Mouse (Mus musculus) thymus, postnatal 10 days (tissue): ENCODE measurements at regions not wholly inside any gene's neighbourhood (a gene's known extent, or its start where the extent isn't known, plus 50 kb on each side); places are given as distances from the start of the nearest gene placed in this dataset.

ENCODE experiments used
- DNase-seq, 2 experiments: peaks; one replicate each; pipeline ENCODE4 v3.0.0; 2021; ENCODE audit warnings: low spot score in 2 of 2

DNA sequence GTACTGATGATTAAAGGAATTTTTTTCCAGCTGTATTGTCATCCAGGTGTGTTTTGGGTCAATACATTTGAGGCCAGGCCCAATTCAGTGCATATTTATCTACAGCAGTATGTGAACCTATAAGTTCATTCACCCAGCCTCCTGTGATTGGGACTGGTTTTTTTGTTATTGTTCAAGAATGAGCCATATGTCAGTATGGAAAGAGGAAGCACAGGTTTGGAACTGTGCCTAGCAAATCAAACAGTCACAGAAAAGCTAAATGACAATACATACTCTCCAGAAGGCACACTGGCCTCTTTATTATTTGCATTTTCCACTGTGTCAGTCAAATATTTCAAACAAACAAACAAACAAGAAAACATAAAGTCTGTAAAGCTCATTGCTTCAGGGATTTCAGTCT is 134.7 kb downstream of the Rnd3 start:
- no peak for DNase-seq

DNA sequence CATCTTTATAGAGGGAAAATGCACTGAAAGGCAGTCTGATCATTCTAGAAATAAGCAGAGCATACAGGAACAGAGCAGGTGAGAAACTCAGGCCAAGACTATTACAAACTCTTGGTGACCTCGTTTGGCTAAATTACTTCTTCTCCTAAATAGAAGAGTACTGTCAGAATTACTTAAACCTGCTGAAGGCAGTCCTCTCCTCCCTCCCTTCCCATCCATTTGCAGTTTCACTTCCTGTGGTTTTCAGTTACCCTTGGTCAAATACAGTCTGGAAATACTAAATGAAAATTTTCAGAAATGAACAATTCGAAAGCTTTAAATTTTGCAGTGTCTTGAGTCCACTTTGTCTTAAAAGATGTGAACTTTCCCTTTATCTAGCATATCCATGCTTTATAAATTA is 135.8 kb downstream of the Rnd3 start:
- no peak for DNase-seq

DNA sequence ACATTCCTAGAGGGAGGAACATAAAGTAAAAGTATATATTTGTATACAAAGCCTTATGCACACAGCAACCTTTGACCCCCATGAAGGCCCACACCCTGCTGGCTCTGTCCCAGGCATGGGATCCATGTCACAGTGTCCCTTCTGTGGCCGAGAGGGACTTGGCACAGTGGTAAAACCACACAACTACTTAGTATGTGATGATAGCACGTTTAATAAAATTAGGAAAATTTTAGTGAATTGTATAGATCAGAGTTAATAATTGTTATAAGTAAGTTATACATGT is 140.7 kb downstream of the Rnd3 start:
- no peak for DNase-seq

DNA sequence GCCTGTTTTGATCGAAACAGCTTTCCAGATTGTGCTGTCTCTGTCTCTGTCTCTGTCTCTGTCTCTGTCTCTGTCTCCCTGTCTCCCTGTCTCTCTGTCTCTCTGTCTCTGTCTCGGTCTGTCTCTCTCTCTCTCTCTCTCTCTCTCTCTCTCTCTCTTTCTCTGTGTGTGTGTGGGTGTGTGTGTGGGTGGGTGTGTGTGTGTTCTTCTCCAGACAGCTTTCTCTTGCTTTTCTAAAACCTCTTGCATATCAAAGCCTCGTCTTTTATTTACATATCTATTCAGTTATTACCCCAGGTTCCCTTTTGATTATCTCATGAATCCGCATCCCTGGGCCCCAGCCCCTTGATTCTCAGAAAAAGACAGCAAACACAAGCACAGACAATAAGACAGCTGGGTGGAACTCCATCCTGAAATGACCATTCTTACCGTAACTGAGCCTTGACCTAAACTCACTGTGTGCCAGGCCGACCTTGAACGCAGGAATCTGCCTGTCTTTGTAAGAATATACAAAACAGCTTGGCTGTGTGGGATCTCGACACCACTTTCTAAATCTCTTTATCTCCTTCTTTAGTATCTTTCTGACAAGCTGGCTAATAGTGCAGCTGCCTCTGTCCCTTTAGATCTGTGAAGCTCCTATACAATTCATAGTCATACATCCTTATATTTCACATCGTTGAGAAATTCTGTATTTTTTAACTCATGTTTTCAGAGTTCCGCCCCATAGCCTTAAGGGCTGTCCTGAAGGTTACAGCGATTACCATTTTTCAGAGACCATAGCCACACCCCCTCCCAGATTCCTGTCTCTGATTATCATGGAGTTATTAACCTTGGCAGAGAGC is 141.3 kb downstream of the Rnd3 start:
- DNase-seq, result no peak

DNA sequence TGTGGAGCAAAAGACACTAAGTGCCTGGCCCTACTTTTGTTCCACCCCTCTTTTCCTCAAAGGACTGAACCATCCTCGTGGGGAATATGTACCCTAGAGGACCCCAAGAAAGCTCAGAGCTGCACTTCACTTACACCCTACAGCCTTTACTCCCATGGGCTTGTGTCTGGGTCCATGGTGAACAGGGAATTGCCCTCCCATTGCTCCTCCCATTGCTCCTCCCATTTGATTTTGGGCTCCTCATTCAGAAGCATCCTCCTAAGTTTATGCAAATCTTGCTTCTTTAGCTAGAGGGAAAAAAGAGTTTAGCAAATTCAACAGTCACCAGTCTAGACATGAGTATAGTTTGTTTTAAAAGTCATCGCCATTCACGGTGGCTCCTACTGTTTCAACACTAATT is 142.1 kb downstream of the Rnd3 start:
- no peak for DNase-seq

DNA sequence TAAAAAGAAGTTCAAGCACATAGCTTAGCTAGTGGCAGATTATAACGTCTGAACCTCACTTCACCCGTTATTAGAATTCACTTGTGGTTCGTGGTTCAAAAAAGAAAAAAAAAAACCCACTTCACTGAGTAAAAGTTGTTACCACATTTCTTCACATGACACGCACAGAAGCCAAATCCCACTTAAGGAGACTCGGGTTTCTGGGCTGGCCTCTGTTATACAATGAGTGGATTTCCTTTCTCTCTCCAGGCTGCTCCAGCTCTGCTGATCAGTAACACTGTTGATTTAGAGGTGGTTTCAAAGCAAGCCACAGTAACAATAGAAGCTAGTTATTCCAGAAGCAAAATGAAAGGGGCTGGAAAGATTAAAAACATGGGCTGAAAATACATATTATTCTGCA is 147.4 kb downstream of the Rnd3 start:
- DNase-seq, result no peak

DNA sequence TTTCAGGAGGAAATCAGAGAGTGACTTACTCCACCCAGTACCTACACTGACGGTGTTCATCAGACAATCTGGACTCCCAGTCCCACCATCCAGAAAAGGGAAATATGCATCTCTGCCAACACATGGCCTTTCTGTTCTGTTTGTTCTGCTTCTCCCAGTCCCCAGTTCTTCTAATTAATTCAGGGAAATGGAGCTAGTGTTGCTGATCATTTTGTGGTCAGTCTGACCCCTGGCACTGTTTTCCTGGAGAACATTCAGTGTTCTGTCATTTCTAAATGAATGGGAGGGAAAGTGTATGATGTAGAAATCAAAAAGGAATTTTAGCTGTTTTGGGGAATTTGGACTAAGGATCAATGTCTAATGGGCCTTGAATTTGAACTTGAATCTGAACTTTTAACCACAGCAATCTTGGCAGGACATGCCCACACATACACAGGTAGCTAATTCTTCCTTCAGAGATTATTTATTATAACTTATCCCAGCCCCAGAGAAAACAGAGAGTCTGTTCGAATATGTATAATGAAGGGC is 165.0 kb downstream of the Rnd3 start:
- no peak for DNase-seq

DNA sequence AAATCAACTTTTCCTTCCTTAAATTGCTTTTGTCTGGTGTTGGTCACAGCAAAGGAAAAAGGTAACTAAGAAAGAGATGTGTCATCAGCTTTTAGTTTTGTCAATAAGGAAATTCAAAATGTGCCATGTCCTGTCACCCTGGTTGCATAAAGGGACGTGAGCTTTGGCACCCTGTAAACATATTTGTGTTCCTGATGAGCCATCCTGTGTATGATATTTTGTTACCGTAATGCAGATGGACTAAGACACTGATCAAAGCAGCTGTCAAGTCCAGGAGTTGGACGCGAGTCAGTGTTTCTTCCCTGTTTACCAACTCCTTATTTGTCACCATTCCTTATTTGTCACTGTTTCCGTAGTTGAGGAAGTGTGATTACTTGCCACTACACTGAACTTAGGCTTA is 166.3 kb downstream of the Rnd3 start:
- no peak for DNase-seq

DNA sequence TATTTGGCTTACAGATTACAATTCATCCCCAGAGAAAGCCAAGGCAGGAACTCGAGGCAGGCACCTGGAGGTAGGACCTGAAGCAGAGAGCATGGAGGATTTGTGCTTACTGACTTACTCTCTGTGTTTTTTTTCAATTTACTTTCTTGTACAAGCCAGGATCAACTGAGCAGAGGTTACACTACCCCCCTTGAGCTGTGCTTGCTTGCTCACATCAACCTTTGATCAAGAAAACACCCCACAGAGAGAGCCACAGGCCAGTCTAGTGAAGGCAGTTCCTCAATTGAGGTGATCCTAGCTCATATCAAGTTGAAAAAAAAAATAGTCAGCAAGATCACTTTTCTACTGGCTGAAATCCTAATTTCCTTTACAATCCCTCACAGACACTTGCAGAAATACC is 170.6 kb downstream of the Rnd3 start:
- no peak for DNase-seq

DNA sequence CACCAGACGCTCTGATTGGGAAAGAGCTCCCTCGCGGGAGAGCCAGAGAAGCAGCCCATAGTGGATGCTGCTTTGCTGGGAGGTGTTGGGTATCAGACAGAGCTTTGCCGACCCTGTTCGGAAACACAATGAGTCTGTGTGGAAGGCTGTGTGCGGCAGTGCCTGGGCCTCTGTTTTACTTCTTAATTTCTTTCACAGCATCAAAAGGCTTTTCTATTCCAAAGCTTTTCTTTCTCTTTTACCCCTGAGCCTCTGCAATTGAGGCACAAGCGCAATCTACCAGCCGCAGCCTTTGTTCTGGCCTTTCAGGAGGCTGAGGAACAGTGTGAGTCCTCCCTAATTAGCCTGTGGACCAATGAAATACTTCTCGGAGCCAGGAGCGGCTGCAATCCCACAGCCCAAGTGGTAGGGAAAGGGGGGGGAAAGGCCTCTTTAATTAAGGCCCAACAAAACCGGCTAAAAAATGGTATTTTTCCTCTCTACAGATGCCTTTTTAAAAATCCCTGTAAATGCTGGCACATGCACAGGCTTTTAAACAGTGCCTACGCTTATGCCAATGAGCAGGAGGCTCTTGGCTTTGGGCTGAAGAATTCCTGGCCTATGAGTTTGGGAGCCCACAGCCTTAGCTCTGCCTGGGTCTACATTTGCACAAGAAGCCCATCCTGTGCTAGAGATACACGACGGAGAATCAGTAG is 177.6 kb downstream of the Rnd3 start:
- DNase-seq, result no peak

DNA sequence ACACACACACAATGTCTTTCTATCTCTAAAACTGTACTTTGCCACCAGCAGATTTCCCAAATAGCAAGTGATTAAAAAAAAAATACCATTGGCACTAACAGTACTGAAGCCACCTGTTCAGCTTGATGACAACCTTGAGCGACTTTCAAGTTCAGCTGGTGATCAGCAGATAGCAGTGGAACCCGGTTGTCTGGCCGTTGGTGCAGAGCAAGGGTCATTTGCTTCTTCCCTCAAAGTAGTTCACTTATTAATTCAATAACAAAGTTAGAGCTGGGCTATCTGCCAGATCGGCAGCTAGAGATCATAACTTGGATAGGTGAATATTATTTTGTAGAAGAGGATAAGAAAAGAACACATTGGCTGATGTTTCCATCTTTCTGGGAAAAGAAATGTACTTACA is 180.5 kb downstream of the Rnd3 start:
- no peak for DNase-seq

DNA sequence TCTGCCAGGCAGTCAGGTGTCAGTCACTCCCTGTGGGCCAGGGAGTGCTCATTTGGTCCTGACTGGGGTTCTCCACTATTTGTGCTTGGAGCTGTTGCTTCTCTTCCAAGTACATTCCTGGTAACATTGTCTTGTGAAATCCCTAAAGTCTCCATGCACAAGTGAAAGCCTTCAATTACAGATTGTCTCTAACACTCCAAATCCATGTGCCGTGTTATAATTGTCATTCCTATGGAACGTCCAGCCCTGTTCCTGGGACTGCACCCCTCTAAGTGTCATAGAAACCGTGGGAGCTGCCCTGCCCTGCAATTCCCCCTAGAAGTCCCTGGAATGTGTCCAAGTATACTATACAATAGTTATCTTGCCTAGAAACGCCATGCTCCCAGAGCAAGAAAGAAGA is 181.1 kb downstream of the Rnd3 start:
- no peak for DNase-seq

DNA sequence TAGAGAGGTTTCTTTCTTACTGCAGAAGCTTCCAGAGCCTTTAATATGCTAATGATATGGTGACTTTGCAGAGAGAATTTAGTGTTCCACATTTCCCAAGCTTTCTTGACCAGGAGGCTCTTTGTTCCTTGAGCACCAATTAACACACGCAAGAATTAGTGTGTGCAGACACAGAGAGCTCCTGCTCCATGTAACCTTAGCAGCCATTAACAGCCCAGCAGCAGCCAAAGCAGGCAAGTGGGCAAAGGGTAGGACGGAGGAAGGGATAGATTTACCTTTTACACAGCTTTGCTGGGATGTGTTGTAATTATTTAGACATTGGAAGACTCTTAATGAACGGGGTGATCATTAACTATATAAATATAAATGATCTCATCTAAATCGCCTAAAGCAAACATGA is 181.8 kb downstream of the Rnd3 start:
- no peak for DNase-seq

DNA sequence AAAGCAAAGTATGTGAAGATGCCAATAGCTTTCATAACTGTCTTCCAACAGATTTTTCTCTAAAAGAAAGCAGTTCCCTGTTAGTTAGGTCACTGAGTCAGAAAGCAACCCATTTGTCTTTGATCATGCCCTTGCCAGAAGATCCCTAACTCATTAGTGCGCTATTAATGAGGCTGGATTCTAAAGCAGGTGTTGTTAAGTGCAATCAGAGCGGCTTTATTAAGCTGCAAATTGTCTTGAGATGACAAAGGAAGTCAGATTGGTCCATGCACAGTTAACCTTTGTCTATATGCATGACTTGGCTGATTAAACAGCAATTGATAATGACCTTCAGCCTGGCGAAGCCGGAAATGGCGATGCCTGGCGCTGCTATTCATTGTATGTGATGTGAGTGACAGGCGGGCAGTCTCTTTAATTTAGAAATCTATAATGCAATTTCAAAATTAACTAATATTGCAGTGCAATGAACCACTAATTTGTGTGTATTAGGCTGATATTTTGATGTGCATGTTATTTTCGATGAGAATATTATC is 183.4 kb downstream of the Rnd3 start:
- no peak for DNase-seq

DNA sequence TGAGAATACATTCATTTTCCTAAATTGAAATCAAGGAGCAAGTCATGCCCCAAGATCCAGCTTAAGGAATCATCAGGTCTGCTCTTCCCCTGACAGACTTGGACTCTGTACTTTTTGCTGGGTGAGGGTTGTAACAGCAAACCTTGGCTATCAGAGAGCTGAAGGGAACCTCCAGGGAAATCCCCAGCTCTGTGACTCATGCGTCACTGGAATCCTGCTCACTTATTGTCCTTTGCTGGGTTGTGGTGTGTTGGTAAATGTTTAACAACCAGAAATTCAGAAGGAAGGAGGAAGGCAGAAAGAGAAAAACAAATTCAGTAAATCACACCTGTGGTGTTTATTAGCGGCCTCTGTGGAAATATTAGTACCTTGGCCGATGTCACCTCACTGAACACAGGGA is 184.8 kb downstream of the Rnd3 start:
- no peak for DNase-seq

DNA sequence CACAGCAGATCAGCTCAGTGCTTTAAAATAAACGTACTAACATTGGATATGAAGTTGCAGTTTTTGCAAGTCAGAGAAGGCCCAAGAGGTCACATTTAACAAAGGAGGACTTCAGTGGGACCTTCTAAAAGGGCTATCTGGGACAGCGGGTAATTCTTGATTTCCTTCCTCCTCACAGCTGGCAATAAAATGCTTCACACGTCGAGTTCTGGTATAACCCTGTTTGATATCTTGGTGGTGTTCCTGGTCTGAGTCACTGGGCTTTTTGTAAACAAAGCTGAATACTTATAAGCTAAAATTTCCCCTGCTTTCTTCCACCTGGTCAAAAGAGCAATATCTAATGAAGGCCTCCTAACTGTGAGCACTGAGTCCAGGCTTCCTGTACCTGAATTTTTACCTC is 187.9 kb downstream of the Rnd3 start:
- no peak for DNase-seq

DNA sequence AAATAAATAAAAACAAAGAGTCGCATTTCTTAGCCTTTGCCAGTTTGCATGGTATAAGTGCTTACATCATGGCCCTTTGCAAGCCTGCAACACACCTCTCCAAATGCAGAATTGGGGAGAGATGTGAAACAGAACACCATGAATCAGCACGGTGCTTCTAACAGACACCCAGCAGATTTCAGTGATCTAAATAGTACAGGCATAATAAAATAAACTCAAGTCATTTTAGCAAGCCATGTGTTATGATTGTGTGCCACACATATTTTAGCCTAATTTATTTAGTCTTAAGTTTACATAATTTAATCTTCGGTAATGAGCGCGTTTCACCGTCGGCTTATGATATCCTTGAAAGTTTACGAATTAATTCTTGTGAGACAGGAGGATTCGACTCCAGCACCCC is 189.6 kb downstream of the Rnd3 start:
- DNase-seq, result no peak

DNA sequence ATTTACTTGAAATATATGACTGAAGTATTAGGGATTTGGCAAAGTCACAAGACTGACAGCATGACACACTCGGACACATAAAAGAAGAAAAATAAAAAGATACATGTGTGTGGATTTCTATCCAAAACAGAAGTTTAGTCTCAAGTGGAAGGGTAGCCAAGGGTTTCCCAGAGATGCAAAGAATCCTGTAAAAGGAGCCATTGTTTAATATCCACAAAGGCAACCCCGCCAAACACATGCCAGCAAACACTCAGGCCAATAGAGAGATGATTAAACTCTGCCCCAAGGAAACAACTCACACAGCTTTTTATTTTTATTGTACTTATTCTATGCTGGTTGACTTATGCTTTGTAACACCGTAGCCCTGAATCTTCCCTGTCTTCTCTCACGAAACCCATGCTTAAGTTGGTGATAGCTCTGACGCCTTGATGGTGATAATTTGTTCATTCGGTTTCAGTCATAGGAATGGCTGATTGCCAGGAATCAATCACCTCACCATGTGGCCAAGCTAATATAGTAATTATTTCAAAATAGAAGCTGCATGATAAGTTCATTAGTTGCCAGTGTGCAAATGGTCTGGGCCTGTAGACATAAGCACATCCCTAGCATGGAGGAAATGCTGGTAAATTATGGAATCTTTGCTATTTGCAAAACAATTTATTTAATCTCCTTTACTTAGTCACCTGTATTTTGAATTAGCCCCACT is 194.4 kb downstream of the Rnd3 start:
- DNase-seq, result no peak

DNA sequence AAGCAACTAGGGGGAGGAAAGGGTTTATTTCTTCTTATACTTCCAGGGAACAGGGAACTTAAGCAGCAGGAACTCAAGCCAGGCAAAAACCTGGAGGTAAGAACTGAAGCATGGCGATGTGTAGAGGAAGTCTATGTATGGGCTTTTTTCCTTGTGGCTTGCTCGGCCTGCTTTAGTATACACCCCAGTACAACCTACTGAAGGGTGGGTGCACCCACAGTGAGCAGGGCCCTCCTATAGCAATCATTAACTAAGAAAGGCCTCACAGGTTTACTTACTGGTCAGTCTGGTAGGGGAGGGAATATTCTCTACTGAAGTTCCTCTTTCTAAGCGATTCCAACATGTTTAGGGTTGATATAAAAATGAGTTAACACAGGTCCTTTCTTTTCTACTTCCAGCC is 197.9 kb downstream of the Rnd3 start:
- DNase-seq, result no peak

DNA sequence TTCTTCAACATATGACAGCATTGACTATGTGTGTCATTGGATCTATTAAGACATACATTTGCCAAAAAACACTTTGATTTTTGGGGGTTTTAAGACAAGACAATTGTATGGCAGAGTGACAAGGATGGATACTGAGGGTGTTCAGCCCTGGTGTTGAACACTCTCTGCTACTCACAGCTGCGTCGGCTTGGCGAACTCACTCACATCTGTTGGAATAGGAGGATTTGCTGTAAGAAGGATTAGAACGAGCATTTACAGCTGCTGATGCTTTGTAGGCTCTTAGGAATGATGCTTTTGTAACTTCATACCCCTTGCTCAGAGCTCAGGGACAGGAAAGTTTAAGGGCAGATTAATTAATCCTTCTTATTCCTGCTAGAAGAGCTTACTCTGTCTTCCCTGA is 199.2 kb downstream of the Rnd3 start:
- DNase-seq, result no peak

DNA sequence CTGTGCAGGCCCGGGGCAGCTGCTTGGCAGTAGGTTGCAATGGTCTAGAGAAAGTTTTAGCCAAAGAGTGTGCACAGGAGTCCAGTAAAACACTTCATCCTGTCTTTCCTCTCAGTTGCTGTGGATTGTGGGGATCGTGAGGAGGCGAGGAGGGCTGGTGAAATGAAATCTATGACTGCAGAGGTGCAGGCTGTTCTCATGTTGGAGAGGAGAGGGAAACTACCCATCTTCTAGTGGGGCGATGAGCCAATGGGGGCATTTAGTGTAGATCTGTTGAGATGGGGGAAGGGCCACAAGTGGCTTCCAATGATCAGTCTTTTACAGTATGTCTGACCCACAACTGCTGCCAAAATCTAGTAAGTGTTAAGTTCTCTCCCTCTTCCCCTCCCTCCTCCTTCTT is 203.4 kb downstream of the Rnd3 start:
- DNase-seq, result no peak

DNA sequence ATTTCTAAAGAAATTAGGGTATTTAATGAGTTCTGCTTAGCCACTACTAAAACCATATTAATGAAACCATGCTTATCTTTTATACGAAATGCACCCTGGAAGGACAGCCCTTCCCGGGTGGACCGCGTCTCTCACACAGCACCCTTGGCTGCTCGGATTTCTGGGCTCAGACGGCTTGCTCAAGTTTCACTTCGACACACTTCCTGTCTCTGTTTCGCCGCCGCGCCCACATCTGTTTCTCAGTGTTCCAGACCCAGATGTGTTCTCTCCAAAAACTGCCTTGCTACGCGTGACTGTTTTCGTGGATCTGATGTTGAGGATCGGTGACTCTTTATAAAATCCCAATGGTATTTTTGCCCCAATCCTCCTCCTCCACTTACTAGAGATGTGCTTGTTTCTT is 205.7 kb downstream of the Rnd3 start:
- DNase-seq, result no peak

DNA sequence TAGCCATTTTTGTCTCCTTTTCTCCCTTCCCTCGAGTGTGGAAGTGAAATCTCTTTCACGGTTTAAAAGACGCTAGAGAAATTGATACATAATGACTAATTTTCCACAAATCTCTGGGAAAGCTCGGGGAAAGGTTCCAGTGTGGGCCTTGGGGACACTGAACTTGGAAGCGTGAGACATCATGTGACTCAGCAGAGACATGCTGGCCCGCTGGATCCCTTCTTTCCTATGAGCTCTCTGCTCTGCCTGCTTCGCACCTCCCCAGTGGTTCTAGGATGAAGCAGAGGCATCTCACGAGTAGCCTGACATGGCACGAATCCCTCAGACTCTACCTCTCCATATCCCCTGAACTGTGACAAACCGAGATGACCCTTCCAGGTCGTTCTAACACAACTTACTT is 206.2 kb downstream of the Rnd3 start:
- DNase-seq, result no peak
